Mouse (Mus musculus) embryo, embryonic 10.5 days (tissue): Measurements from ENCODE around the gene Siah3.
A peak's percentile ranks its signal among the peaks of the same experiment; 100 is the strongest.
"Not testable (repeated sequence)": the region's sequence is repeated elsewhere in the genome, so short reads cannot be mapped to it uniquely, and the experiment has no call there.

ENCODE experiments used
- DNase-seq: peaks from one replicate; pipeline ENCODE4 v3.0.0-alpha.2; 2015; ENCODE audit warnings: low spot score

Gene Siah3

DNA sequence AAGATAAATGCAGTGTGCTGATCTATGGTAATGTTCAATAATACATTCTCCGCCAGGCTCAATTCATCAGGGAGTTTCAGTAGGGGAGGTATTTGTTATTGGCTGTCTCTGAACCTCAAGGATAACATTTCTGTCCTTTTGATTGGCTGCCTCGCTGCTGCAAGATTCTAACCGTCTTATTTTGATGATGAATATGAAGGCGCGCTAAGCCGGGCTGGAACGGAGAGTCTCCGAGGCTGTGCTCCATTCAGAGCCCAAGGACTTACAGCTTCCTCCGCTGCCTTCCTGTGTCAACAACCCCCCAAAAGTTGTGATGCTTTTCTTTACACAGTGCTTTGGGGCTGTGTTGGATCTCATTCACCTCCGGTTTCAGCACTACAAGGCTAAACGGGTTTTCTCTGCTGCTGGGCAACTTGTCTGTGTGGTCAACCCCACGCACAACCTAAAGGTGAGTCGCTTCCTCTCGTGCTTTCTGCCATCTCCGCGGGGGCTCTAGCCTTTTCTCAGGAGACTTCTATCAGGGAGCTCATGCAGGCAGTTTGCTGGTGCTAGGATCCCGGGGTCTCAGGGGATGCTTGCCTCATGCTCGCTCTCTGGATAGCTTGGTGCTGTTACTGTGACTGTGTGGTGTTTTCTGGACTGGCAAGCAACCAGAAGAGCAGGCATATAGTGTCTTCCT, at the start of gene Siah3:
Siah3 (plus strand) TSS at position 240 of the 679 bp plus-strand sequence.
- DNase-seq, result peak; percentile 43

DNA sequence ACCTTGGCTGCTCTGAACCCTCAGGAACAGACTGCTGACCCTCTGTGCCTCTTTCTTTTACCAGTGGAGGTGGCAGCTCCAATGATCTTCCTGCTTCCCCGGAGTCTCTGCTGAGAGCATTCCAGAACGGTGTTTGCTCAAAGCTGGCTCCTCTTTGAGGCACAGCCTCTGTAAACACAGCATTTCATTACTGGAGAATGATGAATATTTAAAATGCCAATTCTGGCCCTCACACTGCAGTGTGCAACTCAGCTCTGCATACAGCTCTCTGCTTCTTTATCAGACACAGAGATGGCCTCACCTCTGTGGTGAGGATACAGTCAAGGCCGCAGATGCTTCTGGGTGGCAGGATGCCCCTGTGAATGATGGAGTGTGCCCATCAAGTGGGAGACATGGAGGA, 46.0 kb upstream of the Siah3 start:
- no peak for DNase-seq

DNA sequence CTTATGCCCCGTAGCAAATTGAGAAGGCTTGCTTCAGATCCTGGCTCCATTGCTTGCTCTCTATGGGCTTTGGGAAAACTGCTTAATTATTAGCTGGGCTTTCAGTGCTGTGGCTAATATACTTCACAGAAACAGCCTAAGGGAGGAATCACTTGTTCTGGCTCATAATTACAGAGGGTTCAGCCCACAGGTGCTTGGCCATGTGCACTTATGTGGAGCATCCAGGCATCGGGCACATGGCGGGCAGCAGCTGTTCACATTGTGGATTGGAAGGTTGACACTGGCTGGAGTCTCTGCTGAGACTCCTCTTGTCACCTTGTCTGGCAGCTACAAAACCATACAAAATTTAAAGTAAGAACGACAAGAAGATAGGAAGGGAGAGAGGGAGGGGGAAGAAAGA, 45.4 kb upstream of the Siah3 start:
- DNase-seq, result no peak

DNA sequence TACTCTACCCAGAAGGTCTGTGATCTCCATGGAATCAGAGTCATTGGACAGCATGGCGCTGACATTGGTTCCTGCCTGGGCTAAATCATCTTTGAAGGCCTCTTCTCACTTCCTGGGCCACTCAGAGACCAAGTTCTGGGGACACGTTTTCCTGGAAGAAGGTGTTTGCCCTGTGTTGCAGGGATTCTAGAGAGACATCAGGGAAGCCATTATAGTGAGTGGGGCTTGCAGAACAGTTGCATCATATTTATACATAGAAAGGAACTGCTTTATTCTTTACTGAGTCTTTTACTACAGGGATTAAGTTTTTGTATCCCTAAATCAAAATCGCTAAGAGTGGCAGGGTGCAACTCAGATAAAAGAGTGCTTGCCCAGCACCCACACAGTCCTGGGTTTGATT, 37.1 kb upstream of the Siah3 start:
- no peak for DNase-seq

DNA sequence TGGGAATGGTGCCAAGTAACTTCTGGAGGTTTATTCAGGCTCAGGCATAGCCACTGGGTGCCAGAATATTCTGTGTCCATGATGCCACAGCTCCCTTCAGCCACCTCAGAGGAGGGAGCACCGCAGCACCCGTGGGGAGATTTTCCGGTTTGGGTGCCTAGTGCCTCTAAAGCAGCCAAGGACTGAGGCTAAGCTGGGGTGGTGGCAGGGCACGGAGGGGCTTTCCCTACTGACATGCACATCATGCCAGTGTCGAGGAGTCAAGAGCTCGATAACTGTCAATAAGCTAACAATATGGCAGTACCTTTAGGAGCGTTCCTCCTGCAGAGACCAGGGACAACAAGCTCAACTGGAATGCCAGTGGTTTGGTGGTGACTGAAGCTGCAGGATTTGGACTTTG, 35.9 kb upstream of the Siah3 start:
- no peak for DNase-seq

DNA sequence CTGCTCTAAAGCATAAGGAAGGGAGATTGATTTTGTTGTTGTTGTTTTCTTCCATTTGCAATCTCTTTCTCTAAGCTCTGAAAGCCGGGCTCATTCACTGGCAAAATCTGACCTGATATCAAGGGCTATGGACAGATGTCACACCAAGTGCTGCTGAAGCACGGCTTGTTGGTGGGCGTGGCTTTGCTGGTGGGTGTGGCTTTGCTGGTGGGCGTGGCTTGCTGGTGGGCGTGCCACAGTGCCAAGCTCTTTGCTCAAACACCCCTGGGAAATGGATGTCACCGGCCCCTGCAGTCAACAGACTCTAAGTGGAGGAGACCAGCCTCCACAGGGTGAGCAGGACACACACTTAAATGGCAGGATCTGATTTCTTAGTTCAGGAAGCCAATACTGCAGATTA, 35.0 kb upstream of the Siah3 start:
- DNase-seq, result no peak

DNA sequence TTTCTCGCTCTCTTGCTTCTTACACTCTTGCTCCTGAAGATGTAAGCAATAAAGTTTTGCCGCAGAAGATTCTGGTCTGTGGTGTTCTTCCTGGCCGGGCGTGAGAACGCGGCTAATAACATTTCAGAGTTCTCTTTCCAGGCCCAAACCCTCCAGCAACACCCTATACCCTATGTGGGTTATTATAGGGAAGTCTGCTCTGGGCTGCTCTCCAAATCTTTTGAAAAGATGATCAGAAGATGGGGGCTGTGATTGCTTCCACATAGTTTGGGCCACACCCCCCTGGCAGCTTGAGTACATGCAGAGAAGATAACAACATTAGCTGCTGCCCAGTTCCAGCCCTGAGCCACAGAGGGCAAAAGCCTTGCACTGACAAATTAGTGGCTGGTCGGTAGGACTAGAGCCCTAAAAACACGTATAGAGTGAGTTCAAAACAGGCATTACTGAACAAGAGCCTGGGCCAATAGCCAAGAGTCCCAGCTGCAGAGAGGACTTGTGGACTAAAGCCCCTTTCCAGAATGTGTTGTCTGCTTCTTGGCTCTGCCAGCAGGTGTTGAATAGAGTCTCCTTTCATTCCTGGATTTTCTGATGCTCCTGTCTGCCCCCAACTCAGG, 24.5 kb upstream of the Siah3 start:
- no peak for DNase-seq

DNA sequence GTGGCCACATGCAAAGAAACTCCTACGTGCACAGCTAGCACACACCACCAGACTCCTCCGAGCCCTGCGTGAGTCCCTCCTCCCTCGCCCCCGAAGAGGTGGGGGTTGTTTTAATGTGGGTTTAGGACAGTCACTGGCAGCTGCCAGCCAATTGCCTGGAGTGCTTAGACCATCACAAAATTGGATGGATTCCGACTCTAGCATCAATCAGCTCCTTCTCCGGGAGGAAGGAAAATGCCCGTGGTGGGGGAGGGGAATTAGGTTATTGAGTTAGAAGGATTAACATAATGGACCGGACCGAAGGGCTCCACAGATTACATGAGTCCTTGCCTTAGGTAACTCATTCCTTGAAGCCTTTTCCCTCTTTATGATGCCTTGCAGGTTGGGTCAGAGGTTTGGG, 22.9 kb upstream of the Siah3 start:
- DNase-seq, result no peak

DNA sequence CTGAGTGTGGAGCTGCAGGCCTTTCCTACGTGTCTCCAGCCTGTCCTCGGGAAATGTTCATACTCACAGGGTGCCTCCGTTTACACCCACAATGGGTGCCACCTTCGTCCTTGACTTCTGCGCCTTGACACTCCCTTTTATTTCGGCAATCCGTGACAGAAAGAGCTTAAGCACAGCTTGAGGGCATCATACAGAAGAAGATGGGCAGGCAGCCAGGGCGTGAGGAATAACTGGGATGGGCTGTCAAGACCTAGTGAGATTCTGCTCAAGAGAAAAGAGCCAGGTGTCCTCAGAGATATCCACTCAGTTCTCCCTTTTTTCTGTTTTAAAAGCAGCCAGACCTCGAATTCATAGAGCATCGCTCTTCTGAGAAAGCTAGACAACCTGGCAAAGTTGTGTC, 21.2 kb upstream of the Siah3 start:
- no peak for DNase-seq

DNA sequence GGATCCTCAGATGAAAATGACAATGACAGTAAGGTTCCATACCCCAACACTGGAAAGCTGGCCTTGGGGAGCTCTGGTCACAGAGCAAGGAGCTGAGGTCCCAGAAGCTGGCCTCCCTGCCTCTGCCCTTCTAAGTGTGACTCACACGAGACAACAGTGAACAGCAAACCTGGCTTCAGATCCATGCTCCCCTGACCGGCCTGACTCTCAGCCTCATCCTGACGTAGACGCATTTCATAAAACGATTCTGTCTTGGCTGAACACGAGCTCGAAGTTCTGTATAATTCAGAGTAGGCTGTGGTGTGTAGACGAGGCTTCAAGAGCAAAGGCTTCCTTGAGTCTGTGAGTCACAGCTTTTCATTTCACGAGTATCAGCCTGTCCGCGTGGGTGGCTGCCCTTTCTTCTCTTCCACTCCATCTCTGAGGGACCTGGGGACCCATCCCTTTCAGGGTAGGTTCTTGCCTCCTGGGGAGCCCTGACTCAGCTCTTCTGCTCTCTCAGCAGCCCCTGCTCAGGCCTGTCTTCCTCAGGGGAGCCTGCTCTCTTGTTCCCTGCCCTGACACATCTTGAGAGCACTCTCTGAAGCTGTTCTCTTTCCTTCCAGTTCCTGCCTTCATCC, 11.2 kb upstream of the Siah3 start:
- no peak for DNase-seq

DNA sequence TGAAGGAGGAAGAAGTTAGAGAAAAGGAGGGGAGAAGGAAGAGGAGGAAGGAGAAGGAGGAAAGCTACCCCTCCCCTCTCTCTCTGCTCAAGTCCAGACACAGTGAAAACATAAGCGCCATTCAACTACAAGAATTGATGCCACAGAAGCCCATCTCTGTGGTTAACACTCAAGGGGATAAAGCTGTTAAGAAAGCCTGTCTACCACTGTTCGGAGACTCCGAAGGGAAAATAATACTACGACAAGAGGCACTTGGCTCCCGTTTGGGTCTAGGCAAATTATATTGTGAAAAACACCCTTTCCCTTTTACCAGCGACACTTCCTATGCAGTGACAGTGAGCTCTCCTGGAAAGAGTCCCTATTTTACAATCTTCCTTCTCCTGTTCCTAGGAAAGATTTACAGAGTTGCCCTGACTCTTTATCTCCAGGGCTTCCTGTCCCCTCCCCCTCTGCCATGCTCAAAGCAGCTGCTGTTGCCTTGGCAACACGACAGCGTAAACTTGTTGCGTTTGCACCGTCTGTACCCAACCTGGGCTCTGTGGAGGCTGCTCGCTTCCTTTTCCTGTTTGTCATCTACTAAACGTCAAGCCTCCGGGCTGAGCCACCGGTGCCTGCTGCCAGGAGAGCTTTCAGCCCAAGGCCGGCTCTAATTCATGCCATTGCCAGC, 10.4 kb upstream of the Siah3 start:
- DNase-seq, result peak; percentile 88

DNA sequence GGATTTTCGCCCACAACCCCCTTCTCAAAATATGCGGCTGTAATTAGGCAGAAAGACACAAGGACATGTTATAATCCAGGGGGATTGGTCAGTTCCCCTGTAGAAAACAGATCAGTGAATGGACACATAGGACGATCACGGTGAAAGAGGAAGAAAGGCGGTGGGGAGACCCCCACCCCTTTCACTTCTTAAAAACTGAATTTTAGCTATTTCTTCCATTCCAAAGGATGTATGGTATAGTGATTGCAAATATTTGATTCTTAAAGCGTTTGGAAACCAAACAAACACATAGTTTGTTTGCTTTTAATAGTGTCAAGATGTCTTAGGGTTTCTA, 9.9 kb upstream of the Siah3 start:
- no peak for DNase-seq

DNA sequence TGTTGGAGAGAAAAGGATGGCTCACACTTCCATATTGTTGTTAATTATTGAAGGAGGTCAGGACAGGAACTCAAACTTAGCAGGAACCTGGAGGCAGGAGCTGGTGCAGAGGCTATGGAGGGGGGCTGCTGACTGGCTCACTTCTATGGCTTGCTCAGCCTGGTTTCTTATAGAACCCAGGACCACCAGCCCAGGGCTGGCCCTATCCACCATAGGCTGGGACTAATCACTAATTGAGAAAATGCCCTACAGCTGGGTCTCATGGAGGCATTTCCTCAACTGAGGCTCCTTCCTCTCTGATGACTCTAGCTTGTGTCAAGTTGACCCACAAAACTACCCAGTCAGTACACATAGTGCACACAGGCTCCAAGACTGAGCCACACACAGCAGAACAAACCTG, 9.5 kb upstream of the Siah3 start:
- DNase-seq, result not testable (repeated sequence)

DNA sequence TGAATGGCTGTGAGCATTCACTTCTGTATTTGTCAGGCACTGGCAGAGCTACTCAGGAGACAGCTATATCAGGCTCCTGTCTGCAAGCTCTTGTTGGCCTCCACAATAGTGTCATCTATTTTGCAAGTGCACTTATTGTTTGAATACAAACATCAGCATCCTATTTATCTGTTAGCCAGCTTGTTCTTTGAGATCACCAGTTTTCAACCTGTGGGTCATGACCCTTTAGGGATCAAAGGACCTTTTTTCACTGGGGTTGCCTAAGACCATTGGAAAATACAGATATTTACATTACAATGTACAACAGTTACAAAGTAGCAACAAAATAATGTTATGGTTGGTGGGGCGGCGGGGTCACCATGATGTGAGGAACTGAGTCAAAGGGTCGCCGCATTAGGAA, 1.9 kb upstream of the Siah3 start:
- no peak for DNase-seq

DNA sequence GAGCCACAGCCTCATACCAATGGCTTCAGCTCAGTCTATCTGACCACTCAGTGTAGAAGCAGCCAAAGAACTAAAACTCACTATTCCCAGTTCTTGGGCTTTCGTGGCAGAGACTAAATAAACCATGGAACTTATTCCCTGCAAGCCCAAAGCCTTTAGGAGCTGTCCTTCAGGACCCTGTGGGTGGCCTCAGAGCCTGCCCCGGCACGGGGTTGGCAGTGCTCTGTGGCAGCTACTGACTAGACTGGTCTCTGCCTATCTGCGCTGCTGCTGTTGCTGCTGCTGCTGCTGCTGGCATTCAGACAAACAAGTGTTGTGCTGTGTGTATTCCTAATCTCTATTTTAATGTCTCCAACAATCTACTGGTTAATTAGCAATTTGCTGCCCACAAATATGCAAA, 1.1 kb upstream of the Siah3 start:
- DNase-seq, result peak; percentile 75

DNA sequence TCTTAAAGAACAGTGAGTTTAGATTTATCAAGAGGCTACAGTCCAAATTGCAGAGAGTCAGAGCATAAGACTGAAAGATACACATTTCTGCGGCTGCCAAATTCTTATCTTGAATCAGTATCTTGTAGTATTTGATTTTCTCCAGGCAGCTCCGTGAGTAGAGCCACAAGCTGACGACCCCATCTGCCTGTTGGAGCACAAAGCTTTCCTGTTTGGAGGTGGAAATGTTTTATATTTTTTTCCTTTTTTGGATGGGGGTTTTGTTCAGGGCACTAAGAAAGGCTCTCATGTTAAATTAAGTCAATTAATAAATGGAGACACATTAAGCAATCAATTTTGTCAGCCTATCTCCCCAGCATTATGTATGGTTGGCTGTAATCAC, 430 bp upstream of the Siah3 start:
- DNase-seq, result no peak

DNA sequence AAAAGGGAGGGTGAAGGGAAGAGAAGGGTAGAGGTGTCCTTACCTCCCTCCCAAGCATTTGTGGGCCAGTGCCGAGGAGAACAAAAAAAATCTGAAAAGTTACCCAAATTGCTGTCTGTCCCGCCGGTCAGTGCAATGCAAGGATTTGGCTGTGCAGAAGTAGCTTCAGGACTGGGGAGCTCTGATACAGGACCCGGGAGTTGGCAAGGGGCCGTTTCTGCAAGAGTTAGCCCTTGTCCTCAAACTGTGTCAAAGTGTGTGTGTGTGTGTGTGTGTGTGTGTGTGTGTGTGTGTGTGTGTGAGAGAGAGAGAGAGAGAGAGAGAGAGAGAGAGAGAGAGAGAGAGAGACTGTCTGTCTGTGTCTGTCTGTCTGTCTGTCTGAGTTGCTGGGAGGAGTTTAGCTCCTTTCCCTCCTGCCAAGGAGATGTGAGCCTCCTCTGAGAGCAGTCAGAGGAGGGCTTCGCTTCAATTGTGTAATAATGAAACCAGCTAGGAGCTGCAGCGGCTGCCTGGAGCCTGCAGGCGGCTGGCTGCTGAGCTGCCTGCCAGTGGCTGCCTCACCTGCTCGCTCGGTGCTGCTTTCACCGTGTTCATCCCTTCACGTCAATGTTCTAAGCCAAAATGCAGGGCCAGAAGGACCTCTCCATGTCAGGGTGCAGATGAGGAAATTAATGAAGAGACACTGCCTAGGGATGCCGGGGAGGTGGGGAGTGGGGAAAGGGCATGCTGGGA, 873 bp downstream of the Siah3 start:
- DNase-seq, result peak; percentile 69

DNA sequence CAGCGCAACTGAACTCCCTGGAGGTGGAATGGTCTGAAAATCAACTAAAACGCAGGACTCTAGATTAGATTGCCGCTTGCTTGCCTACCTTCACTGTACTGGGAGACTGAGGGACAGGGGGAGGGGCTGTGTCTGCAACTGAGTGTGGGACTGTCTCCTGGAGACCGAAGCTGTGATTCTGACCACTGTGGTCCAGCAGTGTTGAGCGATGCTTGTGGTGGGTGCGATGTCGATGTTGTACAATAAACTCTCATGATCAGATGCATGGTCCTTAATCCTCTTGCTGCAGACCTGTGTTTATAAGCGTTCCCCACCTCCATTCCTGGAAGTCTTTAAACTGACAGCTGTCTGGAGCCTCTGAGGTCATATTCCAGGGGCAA, 1.4 kb downstream of the Siah3 start:
- DNase-seq, result peak; percentile 18

DNA sequence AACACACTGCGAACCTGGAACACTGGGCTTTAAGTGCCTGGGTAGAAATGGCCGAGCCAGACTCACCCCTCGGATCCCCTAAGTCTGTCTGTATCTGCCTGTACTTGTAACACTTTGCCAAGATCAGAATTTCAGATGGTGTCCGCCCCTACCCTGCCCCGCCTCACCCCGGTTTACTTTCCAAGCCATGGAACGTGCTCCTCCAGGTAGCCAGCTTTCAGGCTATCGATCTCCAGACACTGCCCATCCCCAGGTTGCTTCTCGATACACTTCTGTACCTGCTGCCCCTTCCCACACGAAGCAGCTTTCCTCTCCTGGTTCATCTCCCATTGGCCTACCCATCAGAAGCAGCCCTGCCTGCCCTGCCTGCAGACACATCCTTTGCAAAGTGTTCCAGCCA, 3.6 kb downstream of the Siah3 start:
- DNase-seq, result no peak

DNA sequence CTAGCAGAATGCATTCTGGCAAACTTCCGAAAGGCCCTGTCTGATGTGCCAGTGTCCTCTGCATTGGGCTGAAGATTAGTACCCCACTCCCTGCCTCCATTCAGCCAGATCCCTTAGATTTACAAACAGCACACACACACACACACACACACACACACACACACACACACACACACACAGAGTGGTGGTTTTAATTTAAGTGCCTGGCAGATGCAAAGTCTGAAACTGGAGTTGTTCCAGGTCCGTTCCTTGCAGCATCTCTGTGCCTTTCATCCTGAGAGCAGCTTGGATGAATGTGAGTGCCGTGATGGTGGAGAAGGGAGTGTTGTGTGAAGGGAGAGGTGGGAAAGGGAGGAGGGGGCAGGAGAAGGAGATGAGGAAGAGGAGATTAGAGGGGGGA, 4.2 kb downstream of the Siah3 start:
- DNase-seq, result no peak

DNA sequence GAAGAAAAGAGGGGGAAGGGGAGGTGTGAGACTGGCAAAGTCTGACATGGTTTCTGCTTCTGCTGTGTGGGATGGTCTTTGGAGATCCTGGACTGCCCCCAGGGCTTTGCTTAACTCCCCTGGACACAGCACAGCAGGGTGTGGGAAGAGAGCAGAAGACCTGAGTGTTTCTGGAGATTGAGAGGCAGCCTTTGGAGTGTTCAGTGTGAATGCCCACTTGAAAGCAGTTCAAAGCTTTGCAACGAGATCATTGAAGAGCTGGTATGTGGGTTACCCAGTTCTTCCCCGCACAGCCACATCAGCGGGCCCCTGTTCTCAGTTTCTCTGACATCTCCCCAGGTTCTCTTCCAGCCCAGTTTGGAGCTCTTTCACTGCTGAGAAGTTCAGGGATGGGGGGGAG, 4.7 kb downstream of the Siah3 start:
- no peak for DNase-seq

DNA sequence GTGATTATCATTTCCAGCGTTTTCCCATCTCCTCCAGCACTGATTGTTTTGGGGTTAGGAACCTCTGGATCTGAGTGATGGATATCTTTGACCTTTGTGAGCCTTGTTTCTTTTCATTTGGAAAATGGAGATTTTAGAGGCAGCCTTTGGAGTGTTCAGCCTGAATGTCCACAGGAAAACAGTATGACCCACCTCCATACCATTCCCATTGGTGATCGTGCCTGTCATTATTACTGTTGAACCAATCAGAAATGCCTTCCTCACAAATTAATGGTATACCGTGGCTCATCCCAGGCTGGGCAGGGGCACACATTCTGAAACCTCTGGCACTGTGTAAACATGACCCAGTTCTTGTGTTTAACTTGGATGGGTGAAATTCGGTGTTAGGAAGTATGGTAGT, 6.0 kb downstream of the Siah3 start:
- DNase-seq, result no peak

DNA sequence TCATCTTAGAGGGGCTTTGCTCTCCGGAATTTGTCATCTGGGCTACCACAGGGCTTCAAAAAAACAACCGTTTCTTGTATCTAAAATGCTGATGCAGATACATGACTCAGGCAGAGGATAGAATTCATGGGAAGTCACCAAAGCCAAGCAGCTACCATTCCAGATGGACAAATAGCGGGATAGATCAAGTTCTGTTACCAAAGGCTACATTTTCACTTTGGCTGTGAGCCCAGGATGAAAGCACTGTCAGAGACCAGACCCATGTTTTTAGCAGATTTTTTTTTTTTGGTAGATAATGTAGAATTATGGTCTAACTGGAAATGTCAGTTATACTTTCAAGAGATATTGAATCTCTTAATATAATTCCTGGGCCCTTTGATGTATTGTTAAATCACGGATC, 7.4 kb downstream of the Siah3 start:
- no peak for DNase-seq
